Mouse (Mus musculus) cerebellum, adult 18-20 months (tissue): ENCODE measurements around the gene Pop7.

Source experiments
- DNase-seq, 2 experiments: peaks; one replicate each; pipeline ENCODE4 v3.0.0; 2021

Pop7 gene

DNA sequence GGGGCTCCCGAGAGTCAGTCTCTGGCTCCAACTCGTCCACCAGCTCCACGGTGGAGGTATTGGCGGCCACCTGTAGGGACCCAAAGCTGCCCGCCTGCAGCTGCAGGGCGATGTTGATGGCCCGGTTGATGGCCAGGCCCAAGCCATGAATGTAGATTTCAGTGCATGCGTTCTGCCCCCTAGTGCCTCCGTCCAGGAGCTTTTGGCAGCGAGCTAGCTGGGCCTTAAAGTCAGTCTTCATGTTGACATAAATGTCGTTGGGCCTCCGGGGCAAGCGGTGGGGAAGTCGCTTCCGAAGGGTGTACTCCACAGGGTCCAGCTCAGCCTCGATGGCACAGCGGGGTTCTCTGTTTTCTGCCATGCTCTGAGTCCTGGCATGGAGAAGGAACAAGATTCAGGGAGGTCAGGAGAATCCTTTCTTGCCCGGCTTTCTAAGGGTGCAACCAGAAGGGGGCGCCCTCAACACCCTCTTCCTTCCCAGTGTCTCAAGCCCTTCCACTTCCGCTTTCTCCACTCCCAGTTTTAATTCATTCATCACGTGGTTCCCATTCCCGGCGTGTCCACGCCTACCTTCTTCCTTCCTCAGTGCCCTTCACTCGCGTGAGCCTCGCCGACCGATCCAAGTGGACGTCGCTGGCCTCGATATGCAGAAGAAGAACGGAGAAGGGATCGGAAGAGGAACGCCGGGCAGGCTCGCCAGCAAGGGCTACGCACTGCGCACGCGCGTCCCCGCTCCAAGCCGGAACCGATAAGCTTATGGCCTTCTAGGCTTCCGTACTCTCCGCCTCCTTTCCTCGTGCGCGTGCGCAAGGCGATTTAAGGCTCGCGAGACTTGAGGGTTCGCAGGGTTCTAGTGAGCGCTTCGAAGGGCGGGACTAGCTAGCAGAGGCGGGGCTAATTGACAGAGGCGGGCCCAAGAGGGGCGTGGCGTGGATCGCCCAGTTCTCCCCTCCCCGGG, at the start of gene Pop7:
Gene Pop7, minus strand, starts transcription at position 810 of the 958 bp plus-strand sequence.
- peak; percentile 99 to 100 for DNase-seq

GRCm38 (mm10) chr5:137551119-137551518, 48.8 kb upstream of the Pop7 start:
- DNase-seq: peak in 1 of 2 experiments; percentile 54

DNA sequence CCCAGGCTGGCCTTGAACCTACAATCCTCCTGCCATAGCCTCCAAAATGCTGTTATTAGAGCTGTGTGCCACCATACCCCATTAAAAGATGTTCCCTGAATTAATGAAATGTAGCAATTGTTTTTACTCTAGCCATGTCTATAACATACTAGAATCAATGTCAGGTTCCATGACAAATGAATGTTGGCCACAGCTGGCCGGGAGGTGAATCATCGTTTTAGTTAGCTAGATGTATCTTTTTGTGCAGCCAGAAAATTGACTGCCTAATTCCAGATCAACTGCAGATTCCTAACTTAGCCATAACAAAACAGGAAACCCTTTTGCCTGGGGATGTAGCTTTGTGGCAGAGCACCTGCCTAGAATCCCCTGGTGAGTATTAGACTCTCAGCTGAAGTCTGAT, 47.5 kb upstream of the Pop7 start:
- no peak for DNase-seq

GRCm38 (mm10) chr5:137545596-137545995, 43.3 kb upstream of the Pop7 start:
- DNase-seq: no peak

GRCm38 (mm10) chr5:137544926-137545325, 42.6 kb upstream of the Pop7 start:
- DNase-seq: no peak

DNA sequence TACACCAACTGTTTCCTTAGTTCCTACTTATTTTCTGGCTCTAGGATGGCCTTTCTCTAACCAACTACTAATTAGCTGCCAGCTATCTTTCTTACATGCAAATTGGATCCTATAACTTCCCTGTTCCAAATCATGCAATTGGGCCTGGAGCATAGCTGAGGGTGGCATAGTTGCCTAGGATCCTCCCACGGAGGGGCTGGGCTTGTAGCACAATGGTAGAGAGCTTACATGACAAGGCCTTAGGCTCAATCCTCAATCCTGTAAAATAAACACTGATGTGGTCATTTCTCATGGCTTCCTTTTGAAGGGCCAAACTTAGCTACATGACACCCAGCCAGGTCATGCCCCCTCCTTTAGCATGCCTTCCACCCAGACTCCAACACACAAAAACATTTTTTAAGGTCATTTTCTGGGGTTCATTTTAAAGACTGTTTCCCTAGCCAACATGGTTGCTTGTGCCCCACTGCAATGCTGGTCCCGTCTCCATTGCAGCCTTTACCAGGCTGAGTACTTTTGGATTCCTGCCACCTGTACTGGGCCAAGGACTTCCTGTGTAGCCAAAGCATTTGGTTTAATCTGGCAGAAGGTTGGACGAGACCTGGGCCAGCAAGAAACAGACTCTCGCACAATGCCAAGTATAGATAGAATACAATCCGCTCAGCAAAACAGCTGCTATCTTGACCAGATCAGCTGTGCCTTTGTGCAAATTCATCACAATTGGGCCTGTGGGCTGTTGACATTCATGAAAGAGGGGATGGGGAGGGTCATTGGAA, 39.6 kb upstream of the Pop7 start:
- peak; percentile 74 to 84 for DNase-seq

- DNase-seq: no peak
These were observed 38.7 kb upstream of the Pop7 start for GRCm38 (mm10) chr5:137540991-137541390.

DNA sequence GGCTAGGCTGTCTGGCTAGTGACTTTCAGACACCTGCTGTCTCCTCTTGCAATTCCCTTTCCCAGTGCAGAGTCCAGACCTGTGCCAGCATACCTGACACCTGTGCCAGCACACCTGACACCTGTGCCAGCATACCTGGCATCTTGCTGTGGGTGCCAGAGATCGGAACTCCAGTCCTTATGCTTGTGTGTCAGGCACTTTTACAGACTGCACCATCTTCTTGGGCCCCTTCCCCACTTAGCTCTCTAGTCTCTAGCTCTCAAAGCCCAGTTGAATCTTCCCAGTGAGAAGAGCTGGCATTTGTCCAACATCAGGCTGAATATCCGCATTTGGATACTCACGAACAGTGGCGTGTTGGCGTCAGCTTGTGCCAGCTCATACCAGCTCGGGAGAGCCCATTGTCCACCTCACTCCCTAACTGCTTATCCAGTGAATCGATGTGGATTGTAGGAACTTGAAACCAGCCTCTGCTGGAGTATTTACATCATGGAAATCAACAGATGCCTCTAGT, 37.0 kb upstream of the Pop7 start:
- peak; percentile 68 to 76 for DNase-seq

- peak in 1 of 2 experiments; percentile 12 for DNase-seq
These were observed 35.1 kb upstream of the Pop7 start for GRCm38 (mm10) chr5:137537461-137537860.

DNA sequence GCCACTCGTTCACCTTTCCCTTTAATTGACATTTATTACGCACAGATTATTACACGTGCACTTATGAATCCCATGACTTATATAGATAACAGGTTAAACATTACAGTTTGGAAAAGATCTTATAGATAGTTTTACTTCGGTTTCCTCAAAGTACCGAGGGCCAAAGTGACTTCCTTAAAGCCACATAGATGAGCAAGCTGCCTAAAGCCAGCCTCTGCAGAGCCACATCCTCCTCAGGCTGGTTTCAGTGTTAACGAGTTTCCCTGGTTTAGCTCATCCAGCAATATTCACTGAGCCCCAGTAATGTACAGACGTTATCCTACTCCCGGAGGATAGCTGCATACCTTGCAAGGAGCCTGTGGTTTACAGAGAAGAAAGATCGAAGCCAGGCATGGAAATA, 33.0 kb upstream of the Pop7 start:
- no peak for DNase-seq

- no peak for DNase-seq
These were observed 32.4 kb upstream of the Pop7 start for GRCm38 (mm10) chr5:137534762-137535161.

- peak; percentile 98 to 99 for DNase-seq
These were observed 31.0 kb upstream of the Pop7 start, which contains the start of the genes Epo and Gnb2 for GRCm38 (mm10) chr5:137533117-137533827. Epo (minus strand) TSS chr5:137533242. Gnb2 (minus strand) TSS chr5:137533510.

DNA sequence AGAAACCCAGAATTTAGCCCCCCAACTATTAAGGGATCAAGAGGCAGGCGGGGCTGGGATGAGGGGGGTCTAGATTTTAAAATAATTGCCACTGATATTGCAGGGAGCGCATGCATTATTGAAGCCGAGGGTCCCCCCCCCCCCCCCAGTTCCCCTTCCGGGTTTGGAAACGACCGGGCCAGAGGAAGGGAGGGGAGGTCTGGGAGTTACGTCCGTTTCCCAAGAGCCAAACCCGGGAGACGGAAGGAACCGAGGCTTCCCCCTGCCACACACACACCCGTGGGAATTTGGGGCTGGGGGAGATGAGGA, 30.4 kb upstream of the Pop7 start:
- DNase-seq: no peak

- peak; percentile 29 to 53 for DNase-seq
These were observed 30.0 kb upstream of the Pop7 start for GRCm38 (mm10) chr5:137532131-137532807.

GRCm38 (mm10) chr5:137531414-137532130, 29.3 kb upstream of the Pop7 start:
- peak; percentile 70 to 74 for DNase-seq

GRCm38 (mm10) chr5:137530588-137531413, 28.5 kb upstream of the Pop7 start:
- peak; percentile 58 to 63 for DNase-seq

GRCm38 (mm10) chr5:137530075-137530474, 27.8 kb upstream of the Pop7 start:
- DNase-seq: peak in 1 of 2 experiments; percentile 27

DNA sequence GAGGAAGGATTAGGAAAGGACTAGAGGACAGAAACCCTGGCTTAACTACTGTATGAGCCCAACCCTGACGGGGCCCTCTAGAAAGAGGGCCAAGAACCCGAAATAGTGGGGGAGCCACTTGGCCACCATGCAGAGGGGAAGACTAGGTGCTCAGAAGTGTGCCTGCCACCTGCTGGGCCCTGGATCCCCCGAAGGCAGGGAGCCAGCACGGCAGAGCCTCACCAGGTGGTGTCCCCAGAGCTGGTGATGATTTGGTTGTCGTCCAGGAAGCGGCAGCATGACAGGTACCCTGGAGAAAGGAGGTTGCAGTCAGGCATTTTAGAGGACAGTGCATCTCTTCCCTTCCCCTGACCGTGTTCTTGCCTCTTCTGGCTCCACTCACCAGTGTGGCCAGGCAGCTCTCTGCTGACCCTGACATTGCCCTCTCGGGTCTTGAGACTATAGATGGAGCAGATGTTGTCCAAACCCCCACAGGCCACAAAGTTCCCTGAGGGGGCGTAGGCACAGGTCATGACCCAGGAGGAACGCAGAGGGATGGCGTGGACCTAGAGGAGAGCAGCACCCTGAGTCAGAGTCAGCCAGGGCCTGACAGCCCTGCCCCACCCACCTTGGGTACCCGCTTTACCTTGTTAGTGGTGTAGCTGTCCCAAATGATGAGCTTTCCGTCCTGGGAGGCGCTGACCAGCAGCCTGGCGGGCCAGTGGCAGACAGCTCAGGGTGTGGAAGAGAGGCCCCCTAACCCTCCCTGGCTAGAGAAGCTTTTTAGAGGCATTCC, 27.1 kb upstream of the Pop7 start:
- DNase-seq: peak; percentile 34 to 49

DNA sequence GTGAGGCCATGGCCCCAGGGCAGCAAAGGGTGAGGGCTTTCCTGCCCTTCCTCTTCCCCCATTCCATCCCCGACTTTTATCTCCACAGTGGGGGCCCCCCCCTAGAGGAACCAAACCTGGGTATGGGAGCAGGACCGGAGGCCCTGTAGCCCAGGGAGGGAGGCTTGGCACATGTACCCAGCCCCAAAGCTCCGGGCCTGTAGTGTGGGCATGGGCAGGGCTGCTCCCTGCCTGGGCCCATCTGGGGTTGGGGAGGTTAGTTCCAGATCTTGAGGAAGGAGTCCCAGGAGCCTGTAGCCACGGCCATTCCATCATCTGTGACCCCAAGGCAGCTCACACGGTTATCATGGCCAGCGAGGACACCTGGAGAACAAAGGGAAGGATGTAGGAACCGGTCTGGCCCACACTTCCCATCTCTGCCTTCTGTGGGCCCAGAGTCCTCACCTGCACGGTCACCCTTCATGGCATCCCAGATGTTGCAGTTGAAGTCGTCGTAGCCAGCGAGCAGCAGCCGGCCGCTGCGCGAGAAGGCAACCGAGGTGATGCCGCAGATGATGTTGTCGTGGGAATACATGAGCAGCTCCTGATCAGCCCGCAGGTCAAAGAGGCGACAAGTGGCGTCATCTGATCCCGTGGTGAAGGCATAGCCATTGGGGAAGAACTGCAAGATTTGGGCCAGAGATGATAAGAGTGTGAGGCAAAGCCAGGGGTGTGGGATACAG, 26.1 kb upstream of the Pop7 start:
- peak; percentile 34 to 37 for DNase-seq
